Mouse (Mus musculus): ENCODE results near the gene Mlec.

GRCm38 (mm10) chr5:115111156-115111555, 46.8 kb downstream of the Mlec start:
- no peak for TF ChIP-seq CTCF (IDR thresholded peaks at IDR 0.05; ENCODE audit: control insufficient read depth, insufficient read depth, low read length)
- no peak for TF ChIP-seq POLR2A (IDR thresholded peaks at IDR 0.05; ENCODE audit: borderline replicate concordance, control insufficient read depth, low read depth, low read length)
